Comparison of ENCODE assay signal across 25 mouse cellular contexts in genomic region chr1:180924737-180925136, GRCm38 (mm10). TPM values are rescaled to one million over a fixed set of nuclear protein-coding genes. Genes with fewer than 3 reads are reported as not detected.
DNase-seq lines count a peak whose midpoint lies in the region; ATAC-seq and TF ChIP-seq lines count a peak whose summit lies in the region.
"Had no signal": no experiment of that assay in that cellular context is flagged by ENCODE, and none has a peak within 500 bp of the region (broad histone marks: within the 10 kb centered on the region; RNA-seq: fewer than 3 reads in every experiment).

No protein-coding gene starts in this region.

- H3K4me3 ChIP-seq in E14TG2a.4 (replicated peaks; ENCODE audit: low read length) (peak overlapping the region; percentile 62), ES-Bruce4 (ENCODE audit: low read depth, low read length) (no peak overlapping the region), ES-E14 (ENCODE audit: insufficient read depth in 1 of 2, low read depth in 1 of 2, low read length in 2 of 2, poor library complexity in 1 of 2, severe bottlenecking in 1 of 2) (no peak overlapping the region)
- H3K4me3 ChIP-seq in hindbrain, embryonic 12.5 days = no peak overlapping the region
- H3K4me3 ChIP-seq in left cerebral cortex, adult 2 months = no peak overlapping the region
- H3K4me3 ChIP-seq: embryonic facial prominence, embryonic 10.5 days; embryonic facial prominence, embryonic 12.5 days; forebrain, embryonic 13.5 days; forebrain, embryonic 15.5 days had no signal

- in situ Hi-C loops in ES-E14 (cut with MboI; ENCODE audit: low sequenced_read_pairs in 2 of 2, unreplicated experiment in 2 of 2) = no loop called here

- H3K9me3 ChIP-seq in E14TG2a.4 (ENCODE audit: low read length) = no peaks in the 10 kb centered on the region
- H3K9me3 ChIP-seq in ES-Bruce4 (replicated peaks; ENCODE audit: control insufficient read depth, insufficient read depth, low read length, poor library complexity, severe bottlenecking) = no peaks in the 10 kb centered on the region
- H3K9me3 ChIP-seq in ES-E14 (ENCODE audit: control insufficient read depth, insufficient read depth, low read depth, low read length) = no peaks in the 10 kb centered on the region
- no peaks in the 10 kb centered on the region for H3K9me3 ChIP-seq in hindbrain, embryonic 12.5 days (replicated peaks)
- H3K9me3 ChIP-seq: embryonic facial prominence, embryonic 10.5 days; embryonic facial prominence, embryonic 12.5 days; forebrain, embryonic 13.5 days; forebrain, embryonic 15.5 days had no signal

- peak; percentile 100 for TF ChIP-seq EP300 in ES-Bruce4 (IDR thresholded peaks at IDR 0.05; ENCODE audit: insufficient read depth, low read depth, low read length)

- no peak overlapping the region for H3K4me2 ChIP-seq in hindbrain, embryonic 12.5 days (replicated peaks)
- H3K4me2 ChIP-seq: embryonic facial prominence, embryonic 12.5 days; forebrain, embryonic 13.5 days; forebrain, embryonic 15.5 days had no signal

- H3K9ac ChIP-seq in ES-Bruce4 (ENCODE audit: low read depth, poor library complexity, severe bottlenecking) = no peak overlapping the region
- peak overlapping the region; percentile 55; the same call in 1 of the 2 replicates for H3K9ac ChIP-seq in ES-E14 (ENCODE audit: insufficient read depth, low read depth, low read length, poor library complexity, severe bottlenecking)
- no peak overlapping the region for H3K9ac ChIP-seq in hindbrain, embryonic 12.5 days
- H3K9ac ChIP-seq: embryonic facial prominence, embryonic 12.5 days; forebrain, embryonic 13.5 days; forebrain, embryonic 15.5 days; forebrain, postnatal 0 days had no signal

- peak; percentile 89 for DNase-seq in ES-E14 (ENCODE audit: low read depth, low spot score)
- peak; percentile 90 for DNase-seq in WW6 (ENCODE audit: low read depth, low spot score)
- no peak for DNase-seq in liver
- no peak for DNase-seq in gastrocnemius, postnatal 25 days
- no peak for DNase-seq in left cerebral cortex, adult 2 months (ENCODE audit: extremely low spot score in 1 of 2, low spot score in 2 of 2)
- DNase-seq: adrenal gland, adult 8-10 months; adrenal gland, postnatal 14 days; adrenal gland, postnatal 36 days; cerebellum, adult 11-12 months; cerebellum, adult 2 months; cerebellum, adult 9-10 months; cerebellum, postnatal 10 days; cerebellum, postnatal 25 days; forebrain, postnatal 0 days had no signal

- H3K4me1 ChIP-seq in E14TG2a.4 (replicated peaks; ENCODE audit: low read depth, low read length) = peaks cover 93% of the 10 kb centered on the region
- H3K4me1 ChIP-seq in ES-Bruce4 (ENCODE audit: control insufficient read depth, insufficient read depth, low read length) = peaks cover 19% of the 10 kb centered on the region
- H3K4me1 ChIP-seq in ES-E14 (ENCODE audit: control insufficient read depth in 2 of 2, insufficient read depth in 2 of 2, low read length in 2 of 2, poor library complexity in 1 of 2) = peaks cover 6 to 36% of the 10 kb centered on the region in 2 experiments
- H3K4me1 ChIP-seq in hindbrain, embryonic 12.5 days = no peaks in the 10 kb centered on the region
- H3K4me1 ChIP-seq: embryonic facial prominence, embryonic 10.5 days; embryonic facial prominence, embryonic 12.5 days; forebrain, embryonic 13.5 days; forebrain, embryonic 15.5 days had no signal

- intact Hi-C loops in left cerebral cortex, adult 2 months (cut with DNase I) = no loop called here

- no peak for ATAC-seq in hindbrain, embryonic 12.5 days (ENCODE audit: low FRiP score)
- ATAC-seq: activated CD4-positive, CD25-positive, alpha-beta regulatory T cell, adult 4 months; forebrain, embryonic 13.5 days; forebrain, embryonic 15.5 days; forebrain, postnatal 0 days had no signal

- no peak for TF ChIP-seq POLR2A in ES-Bruce4 (IDR thresholded peaks at IDR 0.05; ENCODE audit: insufficient read depth, low read length)

- TF ChIP-seq CTCF in E14TG2a.4 (conservative IDR thresholded peaks at IDR 0.05; ENCODE audit: low read length) (no peak), ES-Bruce4 (IDR thresholded peaks at IDR 0.05; ENCODE audit: low read depth, low read length) (no peak)
- no peak for TF ChIP-seq CTCF in left cerebral cortex, adult 2 months (IDR thresholded peaks at IDR 0.05)

- H3K36me3 ChIP-seq in E14TG2a.4 (ENCODE audit: insufficient read depth, low read length) (no peaks in the 10 kb centered on the region), ES-Bruce4 (ENCODE audit: control insufficient read depth, insufficient read depth, low read length, poor library complexity, severe bottlenecking) (no peaks in the 10 kb centered on the region), ES-E14 (ENCODE audit: control insufficient read depth, insufficient read depth, low read length, poor library complexity, severe bottlenecking) (no peaks in the 10 kb centered on the region)
- no peaks in the 10 kb centered on the region for H3K36me3 ChIP-seq in hindbrain, embryonic 12.5 days
- H3K36me3 ChIP-seq: embryonic facial prominence, embryonic 10.5 days; embryonic facial prominence, embryonic 12.5 days; forebrain, embryonic 15.5 days had no signal

- peak overlapping the region; percentile 77 for H3K27ac ChIP-seq in ES-Bruce4 (ENCODE audit: insufficient read depth, low read length)
- H3K27ac ChIP-seq in ES-E14 (ENCODE audit: insufficient read depth, low read depth, low read length, poor library complexity, severe bottlenecking) = peak overlapping the region; percentile 98
- H3K27ac ChIP-seq in hindbrain, embryonic 12.5 days = no peak overlapping the region
- H3K27ac ChIP-seq in left cerebral cortex, adult 2 months = no peak overlapping the region
- H3K27ac ChIP-seq: embryonic facial prominence, embryonic 10.5 days; embryonic facial prominence, embryonic 12.5 days; forebrain, embryonic 13.5 days; forebrain, embryonic 15.5 days had no signal

- WGBS in hindbrain, embryonic 12.5 days = 44% methylated on average over 2 of the region's 2 CpGs

- H3K27me3 ChIP-seq in E14TG2a.4 (ENCODE audit: insufficient read depth, low read length) (no peaks in the 10 kb centered on the region), ES-Bruce4 (ENCODE audit: control insufficient read depth, insufficient read depth, low read length, poor library complexity, severe bottlenecking) (no peaks in the 10 kb centered on the region)
- H3K27me3 ChIP-seq in hindbrain, embryonic 12.5 days = no peaks in the 10 kb centered on the region
- H3K27me3 ChIP-seq: embryonic facial prominence, embryonic 12.5 days; forebrain, embryonic 13.5 days; forebrain, embryonic 15.5 days had no signal

TF ChIP-seq in ES-E14, 5 proteins besides CTCF, POLR2A, EP300 and RAD21:
- TF ChIP-seq CHD2 (IDR thresholded peaks at IDR 0.05; ENCODE audit: low read depth, low read length) (peak; percentile 69; the same call in 1 of the 2 replicates), ZNF384 (IDR thresholded peaks at IDR 0.05; ENCODE audit: low read depth, low read length) (no peak)

RNA-seq across cellular contexts. Expression of gene Lefty1, which starts 10.1 kb away (rescaled TPM):
- 53.2 and 60.3 TPM in 2 replicates for polyA plus RNA-seq in ES-Bruce4 (2011; ENCODE audit: insufficient read depth, insufficient read length, low read depth, missing spikeins)
- total RNA-seq in ES-E14 (2012; rRNA removed) = 281 and 714 TPM in 2 replicates
- under 1 TPM in 1 of 2 experiments, not detected in 1; 0.33 TPM for total RNA-seq in gastrocnemius, postnatal 25 days (2021)
- 0.46 and 1.7 TPM in 2 replicates for polyA plus RNA-seq in hindbrain, embryonic 12.5 days (2016; fragmentation: Nextera tagmentation; extraction: Ambion mirVana)
- total RNA-seq in left cerebral cortex, adult 2 months (2021) = under 1 TPM in 1 of 2 experiments, not detected in 1; 0.77 TPM
- total RNA-seq: forebrain, postnatal 0 days had no signal
- polyA plus RNA-seq: activated CD4-positive, CD25-positive, alpha-beta regulatory T cell, adult 4 months; forebrain, embryonic 13.5 days had no signal

RNA-seq across cellular contexts. Expression of gene Tmem63a, which starts 17.4 kb away (rescaled TPM):
- 26.9 and 27.7 TPM in 2 replicates for polyA plus RNA-seq in ES-Bruce4 (2011; ENCODE audit: insufficient read depth, insufficient read length, low read depth, missing spikeins)
- total RNA-seq in ES-E14 (2012; rRNA removed) = 14.7 and 30.5 TPM in 2 replicates
- 10 to 100 TPM; 11.7 to 12.4 TPM for total RNA-seq in gastrocnemius, postnatal 25 days (2021)
- polyA plus RNA-seq in hindbrain, embryonic 12.5 days (2016; fragmentation: Nextera tagmentation; extraction: Ambion mirVana) = 6.9 and 7.2 TPM in 2 replicates
- 10 to 100 TPM; 15.4 to 16.3 TPM for total RNA-seq in left cerebral cortex, adult 2 months (2021)

RNA-seq across cellular contexts. Expression of gene Pycr2, which starts 20.6 kb away (rescaled TPM):
- 97.4 and 109 TPM in 2 replicates for polyA plus RNA-seq in ES-Bruce4 (2011; ENCODE audit: insufficient read depth, insufficient read length, low read depth, missing spikeins)
- total RNA-seq in ES-E14 (2012; rRNA removed) = 122 and 151 TPM in 2 replicates
- 10 to 100 TPM; 12.4 to 14.1 TPM for total RNA-seq in gastrocnemius, postnatal 25 days (2021)
- 80.3 and 91.6 TPM in 2 replicates for polyA plus RNA-seq in hindbrain, embryonic 12.5 days (2016; fragmentation: Nextera tagmentation; extraction: Ambion mirVana)
- 10 to 100 TPM; 26.7 to 28.3 TPM for total RNA-seq in left cerebral cortex, adult 2 months (2021)

RNA-seq across cellular contexts. Expression of gene Lefty2, which starts 31.8 kb away (rescaled TPM):
- 117 and 124 TPM in 2 replicates for polyA plus RNA-seq in ES-Bruce4 (2011; ENCODE audit: insufficient read depth, insufficient read length, low read depth, missing spikeins)
- total RNA-seq in ES-E14 (2012; rRNA removed) = 68.3 and 219 TPM in 2 replicates
- total RNA-seq in gastrocnemius, postnatal 25 days (2021) = not detected
- 0.08 TPM in 1 of 2 replicates, not detected in the other for polyA plus RNA-seq in hindbrain, embryonic 12.5 days (2016; fragmentation: Nextera tagmentation; extraction: Ambion mirVana)
- total RNA-seq in left cerebral cortex, adult 2 months (2021) = under 1 TPM; 0.61 to 0.84 TPM
- total RNA-seq: MEL had no signal
- polyA plus RNA-seq: activated CD4-positive, CD25-positive, alpha-beta regulatory T cell, adult 4 months; C2C12; embryonic facial prominence, embryonic 10.5 days; forebrain, embryonic 11.5 days had no signal

Comparison
In these comparisons a context has a peak if more than half of its experiments do, and no peak if none do; other contexts are left out.
1. H3K27ac ChIP-seq: peak in ES-Bruce4 (single experiment) and ES-E14 (single experiment); none in hindbrain, embryonic 12.5 days (single experiment) and left cerebral cortex, adult 2 months (single experiment).
2. DNase-seq: peak in ES-E14 (single experiment) and WW6 (single experiment); none in liver (single experiment), gastrocnemius, postnatal 25 days (single experiment) and left cerebral cortex, adult 2 months (0 of 2).
3. RNA of gene Lefty1, which starts 10.1 kb away (total RNA-seq): 281 to 714 TPM in ES-E14; 0.77 TPM in left cerebral cortex, adult 2 months and 0.33 TPM in gastrocnemius, postnatal 25 days; every median in the first group is over 100 times any median in the second.